Mouse (Mus musculus): ENCODE data around the gene Treh.
A peak's percentile ranks its signal among the peaks of the same experiment; 100 is the strongest.

Gene Treh

DNA sequence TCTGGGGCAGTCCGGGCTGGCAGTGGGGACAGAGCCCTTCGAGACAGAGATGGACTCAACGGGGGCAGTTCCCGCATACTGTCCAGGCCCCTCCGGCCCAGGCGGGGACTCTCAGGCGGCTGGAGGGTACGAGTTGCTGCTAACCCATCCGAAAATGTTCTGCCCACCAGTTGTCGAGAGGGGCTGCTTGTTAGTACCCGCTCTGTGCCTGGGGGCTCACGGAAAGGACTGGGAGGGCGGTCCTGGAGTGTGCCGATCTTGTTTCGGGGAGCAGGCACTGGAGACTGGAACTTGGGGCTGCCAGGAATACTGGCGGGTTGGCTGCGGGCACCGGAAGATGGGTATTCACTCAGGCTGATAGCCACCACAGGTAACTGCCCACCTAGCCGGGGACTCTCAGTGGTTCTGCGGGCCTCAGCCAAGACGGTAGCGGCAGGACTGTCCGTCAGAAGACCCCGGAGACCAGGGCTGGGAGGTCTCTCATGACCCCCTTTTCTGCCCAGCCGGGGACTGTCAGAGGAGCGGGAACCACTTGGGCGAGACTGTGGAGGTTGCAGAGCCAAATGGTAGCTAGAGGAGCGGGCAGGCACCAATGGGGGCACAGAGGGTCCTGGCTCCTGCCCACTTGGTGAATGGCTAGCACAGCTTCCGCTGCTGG lies 42.8 kb downstream of the Treh start:
- DNase-seq (ENCODE audit: low spot score in 2 of 2): no peak

DNA sequence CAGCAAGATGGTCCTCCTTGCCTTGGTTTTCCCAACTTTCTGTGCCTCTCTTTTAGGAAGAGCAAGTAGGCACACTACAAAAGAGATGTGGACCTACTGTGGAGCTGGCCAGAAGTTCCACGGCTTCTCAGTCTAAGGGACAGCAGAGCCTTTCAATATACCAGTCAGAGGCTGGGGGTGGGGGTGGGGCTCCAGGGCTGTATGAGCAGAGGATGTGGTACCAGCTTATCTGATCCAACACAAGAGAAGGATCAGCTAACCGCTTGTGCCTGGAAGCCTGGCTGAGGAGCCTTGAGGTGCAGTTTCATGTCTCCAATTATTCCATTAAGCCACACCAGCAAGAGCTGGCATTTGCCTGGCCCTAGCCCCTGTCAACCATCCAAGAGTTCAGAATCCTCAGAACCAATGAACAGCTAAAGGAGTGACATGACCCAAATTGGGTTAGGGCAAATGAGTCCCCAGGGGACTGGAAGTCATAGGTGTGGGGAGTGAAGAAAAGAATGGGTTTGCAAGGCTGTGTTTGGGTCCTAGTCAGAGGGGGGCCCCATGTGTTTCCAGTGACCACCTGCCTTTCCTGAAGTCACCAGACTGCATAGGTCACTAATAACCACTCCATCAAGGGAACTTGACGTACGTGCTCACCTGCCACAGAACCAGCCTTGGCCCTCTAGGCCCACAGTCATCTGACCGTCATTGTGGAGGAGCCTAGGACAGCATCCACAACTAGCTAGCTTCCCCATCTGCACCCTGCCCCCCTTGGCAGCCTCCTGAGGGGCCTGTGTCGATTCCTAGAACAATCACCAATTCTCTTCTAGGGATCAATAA lies 44.2 kb downstream of the Treh start:
- DNase-seq (ENCODE audit: low spot score in 2 of 2): no peak

DNA sequence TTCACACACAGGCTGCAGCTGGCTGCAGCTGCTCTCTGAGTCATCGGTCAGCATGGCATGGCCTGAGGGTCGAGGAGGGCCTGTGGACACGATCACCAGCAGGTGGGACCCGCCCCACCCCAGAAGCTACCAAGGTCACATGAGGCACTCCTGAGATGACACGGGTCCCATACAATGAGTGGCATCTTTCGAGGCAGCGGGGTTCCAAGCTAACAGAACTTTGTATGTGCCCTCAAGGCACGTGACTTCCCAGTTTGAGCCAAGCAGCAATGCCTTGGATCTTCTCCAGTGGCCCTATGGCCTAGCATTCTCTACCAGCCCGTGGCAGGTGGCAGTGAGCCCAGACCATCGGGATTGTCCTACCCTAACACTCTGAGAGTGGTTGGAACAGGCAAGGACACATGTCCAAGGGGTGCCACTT lies 44.8 kb downstream of the Treh start:
- DNase-seq (ENCODE audit: low spot score in 2 of 2): peak in 1 of 2 experiments; percentile 29

DNA sequence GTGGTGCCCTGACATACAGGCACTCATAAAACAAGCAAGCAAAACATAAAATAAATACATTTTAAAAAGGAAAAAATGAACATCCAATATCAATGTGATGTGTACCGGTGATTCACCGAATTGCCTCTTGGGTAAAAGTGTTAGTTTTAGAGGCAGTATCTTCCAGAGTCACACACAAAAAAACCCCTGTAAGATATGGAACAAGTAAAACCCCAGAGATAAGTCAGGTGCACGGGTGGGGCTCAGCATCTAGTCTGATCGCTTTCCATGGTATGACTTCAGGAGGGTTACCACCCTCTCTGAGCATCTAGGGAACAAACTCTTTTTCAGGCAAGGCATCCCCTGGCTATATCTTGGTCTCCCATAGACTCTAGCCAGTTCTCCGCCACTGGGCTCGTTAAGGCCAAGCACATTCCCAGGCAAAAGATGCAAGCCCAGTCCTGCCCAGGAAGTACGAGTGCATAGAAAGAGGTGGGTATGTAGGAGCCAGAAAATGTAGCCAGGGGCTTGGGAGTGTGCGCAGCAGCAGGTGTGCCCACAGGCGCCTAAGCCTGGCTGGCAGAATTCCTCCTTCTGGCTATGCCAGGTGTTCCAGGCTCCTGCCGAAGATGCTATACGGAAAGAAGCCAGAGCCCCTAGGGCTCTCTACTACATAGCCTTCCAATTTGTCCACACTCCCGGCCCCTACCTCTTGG lies 46.1 kb downstream of the Treh start:
- DNase-seq (ENCODE audit: low spot score in 2 of 2): no peak

DNA sequence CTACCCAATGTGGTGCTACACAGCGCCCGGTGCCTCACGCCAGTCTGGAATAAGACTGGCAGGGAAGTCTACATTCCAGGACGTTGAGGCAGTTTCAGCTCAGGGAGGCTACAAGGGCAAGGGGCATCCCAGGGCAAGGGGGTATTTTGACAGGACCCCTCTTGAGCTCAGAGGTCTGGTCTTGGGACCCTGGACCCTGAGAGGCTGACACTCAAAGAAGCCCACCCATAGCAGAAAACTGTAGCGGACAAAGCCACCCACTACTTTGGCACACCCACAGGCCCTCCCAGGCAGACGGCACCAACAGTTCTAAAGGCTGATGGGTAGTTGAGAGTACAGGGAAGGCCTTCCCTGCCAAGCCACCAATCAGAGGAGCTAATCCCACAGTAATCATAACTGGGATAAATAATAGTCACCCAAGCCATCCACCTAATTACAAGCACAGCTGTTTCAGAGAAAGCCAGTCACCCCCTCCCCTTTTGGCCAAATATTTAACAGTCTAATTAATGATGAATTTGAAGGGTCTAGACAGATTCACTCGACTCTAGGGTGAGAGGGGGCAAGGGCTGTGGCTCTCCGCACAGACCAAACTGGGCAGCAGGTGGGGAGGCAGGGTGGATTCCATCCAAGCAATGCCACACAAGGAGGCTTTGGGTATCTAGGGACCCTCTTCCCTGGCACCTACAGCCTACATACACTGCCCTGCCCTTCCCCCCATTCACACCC lies 46.8 kb downstream of the Treh start:
- no peak for DNase-seq (ENCODE audit: low spot score in 2 of 2)

DNA sequence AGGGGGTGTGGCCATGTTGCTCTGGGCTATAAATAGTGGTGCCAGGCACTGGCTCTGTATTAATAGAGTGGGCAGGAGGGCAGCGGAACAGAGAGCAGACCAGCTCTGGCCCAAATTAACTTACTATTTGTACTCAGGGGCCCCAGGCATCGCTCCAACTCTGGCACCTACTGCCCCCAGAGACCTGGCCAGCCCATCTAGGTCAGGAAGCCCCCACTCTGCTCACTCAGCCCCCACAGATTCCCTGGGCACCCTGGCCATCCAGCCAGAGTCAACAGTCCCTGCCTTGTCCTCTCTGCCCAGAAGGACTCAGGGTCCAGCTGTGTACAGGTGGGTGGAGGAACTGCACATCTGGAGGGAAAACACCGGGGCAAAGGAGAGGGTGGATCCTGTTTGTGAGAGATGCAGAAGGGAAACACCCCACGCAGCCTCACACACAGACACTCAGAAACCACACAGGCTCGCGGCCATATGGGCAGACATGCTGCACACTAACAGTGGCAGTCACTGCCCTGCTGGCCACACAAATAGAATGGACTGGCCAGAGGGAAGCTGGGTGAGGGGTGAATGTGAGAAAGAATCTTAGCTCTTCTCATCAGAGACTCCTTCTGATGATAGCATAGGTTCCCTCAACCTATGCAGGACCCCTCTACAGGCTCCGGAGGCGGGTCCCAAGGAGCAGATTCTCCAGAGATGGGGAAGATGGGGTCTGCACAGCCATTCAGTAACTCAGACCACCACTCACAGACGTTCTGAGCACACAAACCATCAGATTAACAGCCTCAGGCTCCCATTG lies 47.5 kb downstream of the Treh start:
- DNase-seq (ENCODE audit: low spot score in 2 of 2): no peak

DNA sequence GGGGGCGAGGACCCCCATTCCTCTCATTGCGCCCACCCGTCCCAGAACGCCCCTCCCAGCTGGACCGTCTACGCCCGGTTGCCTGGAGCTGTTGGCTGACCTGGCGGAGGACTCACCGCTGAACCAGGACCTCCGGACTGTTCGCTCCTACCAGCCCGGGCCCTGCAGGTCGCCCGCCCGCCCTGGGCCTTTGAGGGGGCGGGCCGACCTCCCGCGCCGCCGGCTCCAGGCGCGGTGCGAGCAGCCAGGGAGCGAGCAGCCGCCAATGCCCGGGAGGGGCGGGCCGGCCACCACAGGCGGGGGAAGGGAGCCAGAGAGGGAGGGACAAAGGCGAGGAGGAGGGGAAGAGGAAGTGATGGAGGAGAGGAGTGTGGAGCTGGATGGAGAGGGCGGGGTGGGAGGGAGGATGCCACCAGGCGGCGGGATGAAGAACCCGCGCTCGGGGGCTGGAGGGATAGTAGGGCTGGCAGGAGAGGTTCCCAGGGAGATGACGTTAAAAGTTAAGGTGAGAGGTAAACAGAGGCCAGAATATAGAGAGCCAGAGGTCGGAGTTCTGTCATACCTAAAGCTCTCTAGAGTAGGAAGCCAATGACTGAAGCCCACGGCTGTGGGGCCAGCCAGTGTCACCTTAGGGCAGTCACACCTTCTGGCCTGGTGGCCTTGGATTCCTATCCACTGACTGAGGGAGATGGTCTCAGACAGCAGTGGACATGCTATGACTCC lies 48.3 kb downstream of the Treh start:
- DNase-seq (ENCODE audit: low spot score in 2 of 2): peak; percentile 62 to 80

DNA sequence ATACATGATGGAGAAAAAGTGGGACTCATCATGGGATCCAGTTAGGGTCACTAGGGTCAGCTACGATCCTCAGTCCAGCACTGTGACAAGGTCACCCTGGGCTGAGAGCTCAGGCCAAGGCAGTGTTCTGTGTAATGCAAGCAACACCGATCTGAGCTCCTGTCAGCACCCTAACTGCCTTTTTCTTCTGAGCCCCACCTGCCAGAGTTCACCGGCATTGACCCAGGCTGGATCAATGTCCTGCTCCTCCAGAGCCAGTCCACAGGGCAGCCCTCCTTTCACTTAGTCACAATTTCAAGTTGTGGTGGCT lies 48.8 kb downstream of the Treh start:
- DNase-seq (ENCODE audit: low spot score in 2 of 2): no peak

DNA sequence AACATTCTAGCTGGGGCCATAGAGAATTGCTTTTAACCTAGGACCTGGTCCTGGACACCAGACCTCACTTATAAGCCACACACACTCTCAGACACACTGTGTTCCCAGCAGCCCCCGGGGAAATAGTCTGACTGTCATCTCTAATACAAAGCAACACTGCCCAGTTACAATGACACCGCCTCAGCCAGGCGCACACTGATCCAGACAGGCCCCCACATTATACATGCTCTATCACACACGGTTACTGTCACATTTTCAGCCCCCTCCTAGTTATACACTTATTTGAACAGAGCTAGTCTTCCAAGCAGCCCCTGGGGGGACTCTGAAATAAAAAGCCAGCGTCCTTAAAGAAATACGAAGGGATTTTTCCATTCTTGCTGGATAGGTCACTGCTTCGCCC lies 49.5 kb downstream of the Treh start:
- no peak for DNase-seq (ENCODE audit: low spot score in 2 of 2)

DNA sequence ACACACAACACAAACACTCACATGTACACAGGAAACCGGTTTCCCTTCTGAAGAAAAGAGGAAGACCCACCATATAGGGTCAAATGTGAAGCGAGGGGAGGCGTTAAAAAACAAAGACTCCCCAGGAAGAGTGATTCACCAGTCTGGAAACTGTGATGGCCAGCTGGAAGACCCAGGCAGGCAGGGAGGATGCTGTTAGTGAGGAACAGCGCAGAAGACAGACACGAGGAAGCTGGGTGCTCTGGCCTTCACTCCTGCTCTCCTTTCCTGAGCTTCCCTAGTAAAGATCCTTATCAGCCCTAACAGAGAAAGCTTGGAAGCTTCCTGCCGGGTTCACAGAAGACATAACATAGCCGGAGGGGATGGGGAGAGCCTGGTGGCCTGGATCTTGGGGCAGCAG lies 50.0 kb downstream of the Treh start:
- DNase-seq (ENCODE audit: low spot score in 2 of 2): no peak

DNA sequence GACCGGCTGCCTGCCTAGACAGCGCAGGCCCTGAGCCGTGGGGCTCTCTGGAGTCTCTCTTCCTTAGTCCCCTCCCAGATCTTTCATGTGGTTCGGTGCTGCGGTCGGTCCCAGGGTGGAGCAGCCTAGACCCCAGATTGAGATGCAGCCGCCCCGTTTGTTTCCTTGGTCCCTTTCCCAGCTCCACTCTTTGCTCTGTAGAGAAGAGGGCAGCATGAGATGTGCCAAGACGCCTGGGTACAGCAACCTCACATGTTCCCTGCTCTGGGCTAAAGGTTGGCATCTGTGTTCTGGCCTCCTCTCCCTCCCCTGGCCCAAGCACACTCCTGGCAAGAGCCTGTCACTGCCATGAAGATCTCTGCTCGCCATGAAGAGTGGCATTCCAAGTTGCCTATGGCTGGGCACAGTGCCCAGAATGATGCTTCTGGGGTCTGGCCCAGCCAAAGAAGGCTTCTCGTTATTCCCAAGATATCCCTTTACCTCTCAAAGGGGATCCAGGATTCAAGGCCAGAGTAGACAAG lies 50.5 kb downstream of the Treh start:
- no peak for DNase-seq (ENCODE audit: low spot score in 2 of 2)

DNA sequence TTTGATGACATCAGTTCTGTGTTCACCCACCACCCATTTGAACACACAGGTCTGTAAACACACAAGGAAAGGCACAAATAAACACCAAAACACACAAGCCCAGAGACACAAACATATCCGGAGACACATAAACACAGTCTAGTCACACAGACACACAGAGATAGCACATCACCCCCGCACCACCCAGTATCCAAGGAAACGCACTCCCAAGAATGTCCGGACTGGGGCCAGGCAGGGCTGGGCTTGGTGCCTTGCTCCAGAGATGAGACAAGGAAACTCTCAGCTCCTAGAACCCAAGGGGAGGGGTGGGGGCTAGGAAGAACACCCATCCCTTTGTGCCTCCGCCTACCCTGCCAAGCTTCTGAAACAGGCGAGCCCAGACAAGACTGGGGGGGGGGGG lies 51.2 kb downstream of the Treh start:
- DNase-seq (ENCODE audit: low spot score in 2 of 2): peak; percentile 34 to 51

DNA sequence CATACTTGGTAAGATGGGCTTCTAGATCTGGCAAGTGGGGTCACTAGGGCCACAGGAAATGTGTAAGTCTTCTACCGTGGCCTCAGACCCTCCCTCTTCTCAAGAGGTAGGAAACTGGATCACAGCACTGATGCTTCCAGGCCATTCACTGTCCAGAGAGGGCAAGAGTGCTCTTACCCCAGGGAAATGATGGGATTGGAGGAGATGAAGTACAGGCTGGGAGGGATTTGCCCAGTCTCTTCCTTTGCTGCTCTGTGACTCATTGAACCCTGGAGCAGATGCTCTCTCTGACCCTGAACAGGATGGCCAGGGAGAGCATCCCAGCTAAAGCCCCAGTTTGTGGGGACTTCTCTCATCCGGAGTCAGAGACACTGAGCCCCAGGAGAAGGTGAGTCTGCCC lies 51.6 kb downstream of the Treh start:
- DNase-seq (ENCODE audit: low spot score in 2 of 2): no peak

DNA sequence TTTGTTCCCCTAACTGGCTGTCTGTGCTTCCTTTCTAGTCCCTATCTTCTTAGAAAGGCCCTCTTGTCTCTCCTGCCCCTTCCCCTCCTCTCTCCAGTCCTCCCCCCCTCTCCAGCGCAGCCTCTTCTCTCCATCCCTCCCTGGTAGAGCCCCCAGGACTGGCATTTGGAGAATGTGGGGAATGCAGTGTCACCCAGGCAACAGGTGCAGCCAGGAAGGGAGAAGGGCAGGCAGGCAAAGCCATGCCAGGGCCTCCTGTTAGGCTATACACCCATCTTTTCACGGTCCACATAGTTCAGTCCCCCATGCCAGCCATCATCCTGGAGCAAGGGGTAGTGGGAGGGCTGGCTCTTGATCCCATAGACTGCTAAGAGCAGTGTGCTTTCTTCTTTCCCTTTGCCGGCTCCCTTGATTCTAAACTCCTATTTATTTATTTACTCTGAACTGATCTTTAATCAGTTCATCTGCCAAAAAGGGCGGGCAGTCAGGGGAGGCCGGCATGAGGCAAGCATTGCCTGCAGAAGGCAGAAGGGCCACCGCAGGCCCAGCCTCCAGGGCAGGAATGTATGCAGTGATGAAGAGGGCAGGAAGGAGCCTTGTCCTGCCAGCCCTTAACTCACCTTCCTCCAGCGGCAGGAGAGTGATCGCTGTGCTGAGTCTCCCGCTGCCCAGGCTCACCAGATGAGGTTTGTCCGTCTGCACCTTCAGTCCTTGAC lies 53.6 kb downstream of the Treh start:
- DNase-seq (ENCODE audit: low spot score in 2 of 2): no peak

DNA sequence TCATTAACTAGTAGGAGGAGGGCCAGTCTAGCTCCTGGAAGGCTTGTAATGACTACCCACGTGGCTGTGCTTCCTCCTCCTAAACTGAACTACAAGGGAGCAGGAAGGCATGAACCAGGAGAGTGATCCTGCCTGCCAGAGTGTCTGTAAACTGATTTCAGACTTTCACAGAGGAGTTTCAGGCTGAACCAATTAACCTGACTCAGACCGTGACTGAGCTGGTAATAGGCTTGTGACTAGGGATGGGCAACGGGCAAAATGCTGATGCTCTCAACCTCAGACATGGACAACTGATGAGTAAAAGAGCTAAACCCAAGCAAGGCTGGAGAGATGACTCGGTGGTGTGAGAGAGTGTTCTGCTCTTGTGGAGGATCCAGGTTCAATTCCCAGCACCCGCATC lies 54.4 kb downstream of the Treh start:
- no peak for DNase-seq (ENCODE audit: low spot score in 2 of 2)

DNA sequence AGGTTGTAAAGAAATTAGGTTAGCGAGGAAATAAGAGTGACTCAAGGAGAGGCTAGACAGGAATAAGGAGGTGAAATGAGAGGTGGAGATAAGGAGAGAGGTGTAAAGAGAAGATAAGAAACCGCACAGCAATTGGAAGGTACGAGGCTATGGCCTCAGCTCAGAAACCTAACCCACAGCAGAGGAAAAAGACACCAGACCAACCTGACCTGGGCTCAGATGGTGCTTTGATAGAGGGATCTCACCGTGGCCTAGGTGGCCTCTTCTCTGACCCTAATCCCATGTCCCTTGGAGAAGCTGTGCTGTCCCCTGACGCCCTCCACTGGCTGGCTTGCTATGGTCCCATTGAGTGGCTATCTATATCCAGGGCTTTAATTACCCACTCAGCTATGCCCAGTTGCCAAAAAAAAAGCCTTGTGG lies 59.1 kb downstream of the Treh start:
- no peak for DNase-seq (ENCODE audit: low spot score in 2 of 2)

DNA sequence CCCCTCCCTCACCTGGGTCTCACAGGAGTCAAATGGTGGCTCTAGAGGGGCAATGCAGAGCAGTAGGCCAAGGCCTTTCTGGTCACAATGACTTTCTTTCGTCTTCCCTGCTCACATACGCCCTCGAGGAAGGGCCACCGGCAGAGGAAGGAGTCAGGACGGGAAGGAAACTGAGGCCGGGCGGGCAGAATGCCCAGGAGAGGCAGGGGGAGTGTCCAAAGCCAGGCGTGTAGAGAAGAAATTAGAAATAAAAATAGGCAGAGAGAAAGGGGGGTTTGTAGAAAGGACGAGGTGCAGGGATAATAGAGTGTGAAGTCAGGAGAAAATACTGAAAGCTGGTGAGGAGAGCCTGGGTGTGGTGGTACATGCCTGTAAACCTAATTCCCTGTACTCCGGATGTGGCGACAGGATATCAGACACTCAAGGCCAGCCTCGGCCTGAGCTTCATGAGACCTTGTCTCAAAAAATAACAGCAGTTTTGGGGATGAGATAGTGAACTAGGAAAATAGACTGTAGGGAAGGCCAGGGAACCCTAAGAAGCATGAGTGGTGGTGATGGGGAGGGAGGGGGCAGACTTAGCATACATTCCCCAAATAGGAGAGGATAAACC lies 60.0 kb downstream of the Treh start:
- DNase-seq (ENCODE audit: low spot score in 2 of 2): no peak

DNA sequence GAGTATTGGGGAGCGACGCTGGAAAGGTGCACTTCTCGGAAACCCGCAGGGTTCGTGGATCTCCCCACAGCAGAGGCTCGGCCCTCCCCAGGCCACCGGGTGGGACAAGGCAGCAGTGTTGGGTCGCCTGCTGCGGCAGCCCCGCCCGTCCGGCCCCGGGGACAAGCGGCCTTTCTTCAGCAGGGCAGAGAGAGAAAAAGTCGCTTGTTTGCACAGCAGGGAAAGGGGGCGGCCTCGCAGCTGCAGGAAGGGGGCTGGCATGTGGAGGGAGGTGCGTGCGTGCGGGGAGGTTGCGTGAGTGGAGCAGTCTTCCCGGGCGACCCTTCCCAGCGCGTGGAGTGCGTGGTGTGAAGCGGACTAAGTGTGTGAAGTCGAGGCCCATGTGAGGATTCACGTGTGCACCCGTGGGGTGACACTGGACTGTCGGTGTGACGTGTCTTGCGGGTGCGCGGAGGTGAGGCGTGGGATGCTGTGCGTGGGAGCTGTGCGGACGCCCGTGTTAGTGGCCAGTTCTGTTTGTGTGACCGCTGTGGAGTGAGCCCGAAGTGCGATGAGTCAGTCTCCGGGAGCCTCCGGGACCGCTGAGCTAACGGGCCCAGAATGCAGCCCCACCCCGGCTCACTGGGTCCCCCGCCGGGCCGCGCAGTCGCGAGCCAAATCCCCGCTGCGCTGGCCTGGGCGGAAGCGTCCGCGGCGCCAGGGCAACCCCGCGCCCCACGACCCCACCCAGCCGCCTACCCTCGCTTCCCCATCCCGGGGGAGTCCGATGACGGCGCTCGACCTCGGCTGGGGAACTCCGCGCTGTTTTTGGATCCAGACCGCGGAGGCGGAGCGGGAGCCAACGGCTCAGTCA lies 60.9 kb downstream of the Treh start:
- peak in 1 of 2 experiments; percentile 37 for DNase-seq (ENCODE audit: low spot score in 2 of 2)

Measured in right cerebral cortex, postnatal 36 days (tissue).